Mouse (Mus musculus): ENCODE results near the gene Kif12. TPM values are rescaled to one million over a fixed set of nuclear protein-coding genes. Genes with fewer than 3 reads are reported as not detected.
A peak's percentile ranks its signal among the peaks of the same experiment; 100 is the strongest.

The Kif12 gene
- 44.5 and 50.0 TPM in 2 replicates for polyA plus RNA-seq (2014; fragmentation: Nextera tagmentation; extraction: Ambion mirVana)

GRCm38 (mm10) chr4:63171969-63172685, at the start of gene Kif12:
Gene Kif12 (minus strand): TSS chr4:63172131.
- peak within 1 kb of the TSS; percentile 14 for H3K9ac ChIP-seq (ENCODE audit: low read length)
- H3K27me3 ChIP-seq (replicated peaks; ENCODE audit: control insufficient read depth, insufficient read depth, low read length) = 0 out of 2 replicates have a peak, but pooled peaks cover 6% of the 10 kb centered on the region
- no peaks in the 10 kb centered on the region for H3K9me3 ChIP-seq (ENCODE audit: control insufficient read depth, low read length)
- H3K4me3 ChIP-seq (ENCODE audit: low read depth, low read length) = peak within 1 kb of the TSS; percentile 37
- 61% methylated on average over 4 of the region's 4 CpGs for WGBS
- H3K4me2 ChIP-seq (ENCODE audit: low read length) = peak within 1 kb of the TSS; percentile 45
- H3K36me3 ChIP-seq (ENCODE audit: control insufficient read depth, insufficient read depth, low read length) = no peaks in the 10 kb centered on the region
- ATAC-seq (replicated peaks; ENCODE audit: low FRiP score, low TSS enrichment, low read depth) (peak; percentile 90), DNase-seq (ENCODE audit: low spot score) (peak; percentile 73)
- H3K27ac ChIP-seq (ENCODE audit: low read depth) = peak within 1 kb of the TSS; percentile 63; the same call in 1 of the 2 replicates
- no peaks in the 10 kb centered on the region for H3K4me1 ChIP-seq (replicated peaks; ENCODE audit: control insufficient read depth, insufficient read depth, low read length)

- H3K4me3 ChIP-seq (ENCODE audit: low read depth, low read length) = no peak overlapping the region
- ATAC-seq (replicated peaks; ENCODE audit: low FRiP score, low TSS enrichment, low read depth) (no peak), DNase-seq (ENCODE audit: low spot score) (no peak)
- peaks cover 57% of the 10 kb centered on the region for H3K36me3 ChIP-seq (ENCODE audit: control insufficient read depth, insufficient read depth, low read length)
- no peaks in the 10 kb centered on the region for H3K9me3 ChIP-seq (ENCODE audit: control insufficient read depth, low read length)
- no peak overlapping the region for H3K27ac ChIP-seq (ENCODE audit: low read depth)
- WGBS = 81% methylated on average over 15 of the region's 15 CpGs
- H3K4me2 ChIP-seq (ENCODE audit: low read length) = no peak overlapping the region
- no peaks in the 10 kb centered on the region for H3K27me3 ChIP-seq (replicated peaks; ENCODE audit: control insufficient read depth, insufficient read depth, low read length)
- H3K9ac ChIP-seq (ENCODE audit: low read length) = no peak overlapping the region
- H3K4me1 ChIP-seq (replicated peaks; ENCODE audit: control insufficient read depth, insufficient read depth, low read length) = peaks cover 22% of the 10 kb centered on the region
Measured at GRCm38 (mm10) chr4:63221096-63221958, 49.4 kb upstream of the Kif12 start.

- Histone ChIP-seq H3K36me3 (ENCODE audit: control insufficient read depth, insufficient read depth, low read length) (peaks cover 47% of the 10 kb centered on the region), H3K27ac (ENCODE audit: low read depth) (no peak overlapping the region), H3K9ac (ENCODE audit: low read length) (no peak overlapping the region), H3K4me3 (ENCODE audit: low read depth, low read length) (no peak overlapping the region), H3K4me1 (replicated peaks; ENCODE audit: control insufficient read depth, insufficient read depth, low read length) (peaks cover 17% of the 10 kb centered on the region), H3K9me3 (ENCODE audit: control insufficient read depth, low read length) (no peaks in the 10 kb centered on the region), H3K27me3 (replicated peaks; ENCODE audit: control insufficient read depth, insufficient read depth, low read length) (no peaks in the 10 kb centered on the region), H3K4me2 (ENCODE audit: low read length) (no peak overlapping the region)
- WGBS = 76% methylated on average over 6 of the region's 6 CpGs
- no peak for ATAC-seq (replicated peaks; ENCODE audit: low FRiP score, low TSS enrichment, low read depth)
- no peak for DNase-seq (ENCODE audit: low spot score)
Measured at GRCm38 (mm10) chr4:63219635-63220034, 47.7 kb upstream of the Kif12 start.

- DNase-seq (ENCODE audit: low spot score) (no peak), ATAC-seq (replicated peaks; ENCODE audit: low FRiP score, low TSS enrichment, low read depth) (no peak)
- Histone ChIP-seq H3K9ac (ENCODE audit: low read length) (no peak overlapping the region), H3K4me2 (ENCODE audit: low read length) (no peak overlapping the region), H3K36me3 (ENCODE audit: control insufficient read depth, insufficient read depth, low read length) (peaks cover 41% of the 10 kb centered on the region), H3K4me1 (replicated peaks; ENCODE audit: control insufficient read depth, insufficient read depth, low read length) (peaks cover 21% of the 10 kb centered on the region), H3K4me3 (ENCODE audit: low read depth, low read length) (no peak overlapping the region), H3K9me3 (ENCODE audit: control insufficient read depth, low read length) (no peaks in the 10 kb centered on the region), H3K27me3 (replicated peaks; ENCODE audit: control insufficient read depth, insufficient read depth, low read length) (no peaks in the 10 kb centered on the region), H3K27ac (ENCODE audit: low read depth) (no peak overlapping the region)
- WGBS = 89% methylated on average over 3 of the region's 3 CpGs
Measured at GRCm38 (mm10) chr4:63219059-63219458, 47.1 kb upstream of the Kif12 start.

- ATAC-seq (replicated peaks; ENCODE audit: low FRiP score, low TSS enrichment, low read depth) (no peak), DNase-seq (ENCODE audit: low spot score) (no peak)
- Histone ChIP-seq H3K9ac (ENCODE audit: low read length) (no peak overlapping the region), H3K4me3 (ENCODE audit: low read depth, low read length) (no peak overlapping the region), H3K4me2 (ENCODE audit: low read length) (peak overlapping the region; percentile 79), H3K9me3 (ENCODE audit: control insufficient read depth, low read length) (no peaks in the 10 kb centered on the region), H3K27ac (ENCODE audit: low read depth) (no peak overlapping the region), H3K36me3 (ENCODE audit: control insufficient read depth, insufficient read depth, low read length) (peaks cover 25% of the 10 kb centered on the region), H3K27me3 (replicated peaks; ENCODE audit: control insufficient read depth, insufficient read depth, low read length) (peaks cover under 1% of the 10 kb centered on the region; the same call in 1 of the 2 replicates), H3K4me1 (replicated peaks; ENCODE audit: control insufficient read depth, insufficient read depth, low read length) (peaks cover 25% of the 10 kb centered on the region)
- 77% methylated on average over 6 of the region's 6 CpGs for WGBS
Measured at GRCm38 (mm10) chr4:63217513-63217912, 45.6 kb upstream of the Kif12 start.

- WGBS = 14% methylated on average over 9 of the region's 9 CpGs
- Histone ChIP-seq H3K4me3 (ENCODE audit: low read depth, low read length) (peak overlapping the region; percentile 80), H3K9me3 (ENCODE audit: control insufficient read depth, low read length) (no peaks in the 10 kb centered on the region), H3K4me1 (replicated peaks; ENCODE audit: control insufficient read depth, insufficient read depth, low read length) (peaks cover 25% of the 10 kb centered on the region), H3K9ac (ENCODE audit: low read length) (peak overlapping the region; percentile 87), H3K27me3 (replicated peaks; ENCODE audit: control insufficient read depth, insufficient read depth, low read length) (peaks cover 4% of the 10 kb centered on the region; the same call in 1 of the 2 replicates), H3K27ac (ENCODE audit: low read depth) (peak overlapping the region; percentile 82), H3K4me2 (ENCODE audit: low read length) (peak overlapping the region; percentile 79), H3K36me3 (ENCODE audit: control insufficient read depth, insufficient read depth, low read length) (peaks cover 16% of the 10 kb centered on the region)
- ATAC-seq (replicated peaks; ENCODE audit: low FRiP score, low TSS enrichment, low read depth) = peak; percentile 37
- DNase-seq (ENCODE audit: low spot score) = no peak
Measured at GRCm38 (mm10) chr4:63216566-63216965, 44.6 kb upstream of the Kif12 start.

GRCm38 (mm10) chr4:63215993-63216531, 44.1 kb upstream of the Kif12 start:
- WGBS = 1% methylated on average over 24 of the region's 24 CpGs
- Histone ChIP-seq H3K4me1 (replicated peaks; ENCODE audit: control insufficient read depth, insufficient read depth, low read length) (peaks cover 25% of the 10 kb centered on the region), H3K27ac (ENCODE audit: low read depth) (peak overlapping the region; percentile 82), H3K27me3 (replicated peaks; ENCODE audit: control insufficient read depth, insufficient read depth, low read length) (peaks cover 4% of the 10 kb centered on the region; the same call in 1 of the 2 replicates), H3K36me3 (ENCODE audit: control insufficient read depth, insufficient read depth, low read length) (peaks cover 12% of the 10 kb centered on the region), H3K4me3 (ENCODE audit: low read depth, low read length) (peak overlapping the region; percentile 80), H3K9ac (ENCODE audit: low read length) (peak overlapping the region; percentile 87), H3K9me3 (ENCODE audit: control insufficient read depth, low read length) (no peaks in the 10 kb centered on the region), H3K4me2 (ENCODE audit: low read length) (peak overlapping the region; percentile 79)
- ATAC-seq (replicated peaks; ENCODE audit: low FRiP score, low TSS enrichment, low read depth) = peak; percentile 54
- peak; percentile 87 for DNase-seq (ENCODE audit: low spot score)

GRCm38 (mm10) chr4:63215185-63215992, 43.5 kb upstream of the Kif12 start:
- Histone ChIP-seq H3K27me3 (replicated peaks; ENCODE audit: control insufficient read depth, insufficient read depth, low read length) (peaks cover 4% of the 10 kb centered on the region; the same call in 1 of the 2 replicates), H3K4me3 (ENCODE audit: low read depth, low read length) (peak overlapping the region; percentile 80), H3K4me2 (ENCODE audit: low read length) (peak overlapping the region; percentile 79), H3K4me1 (replicated peaks; ENCODE audit: control insufficient read depth, insufficient read depth, low read length) (peaks cover 25% of the 10 kb centered on the region), H3K36me3 (ENCODE audit: control insufficient read depth, insufficient read depth, low read length) (peaks cover 8% of the 10 kb centered on the region), H3K9ac (ENCODE audit: low read length) (peak overlapping the region; percentile 87), H3K9me3 (ENCODE audit: control insufficient read depth, low read length) (no peaks in the 10 kb centered on the region), H3K27ac (ENCODE audit: low read depth) (peak overlapping the region; percentile 82)
- peak; percentile 29; the same call in 1 of the 2 replicates for ATAC-seq (replicated peaks; ENCODE audit: low FRiP score, low TSS enrichment, low read depth)
- under 1% methylated on average over 66 of the region's 71 CpGs for WGBS
- DNase-seq (ENCODE audit: low spot score) = peak; percentile 93
